Mouse (Mus musculus) embryonic facial prominence, embryonic 10.5 days (tissue): ENCODE results near the gene Mctp1. TPM values are rescaled to one million over a fixed set of nuclear protein-coding genes. Genes with fewer than 3 reads are reported as not detected.
"Not testable (repeated sequence)": the region's sequence is repeated elsewhere in the genome, so short reads cannot be mapped to it uniquely, and the experiment has no call there.

Experiments
- DNase-seq: peaks from one replicate; pipeline ENCODE4 v3.0.0-alpha.2; 2017; ENCODE audit warnings: low spot score
- H3K27ac ChIP-seq: fragments of 300-500 bp; sonication (generic); replicated peaks from 2 replicates; pipeline ENCODE4 v1.5.1; 2016; ENCODE audit warnings: mild to moderate bottlenecking
- H3K27me3 ChIP-seq: fragments of 300-500 bp; sonication (generic); replicated peaks from 2 replicates; pipeline ENCODE4 v1.6.1; 2016; ENCODE audit warnings: low read depth, mild to moderate bottlenecking; ENCODE audit not compliant: poor library complexity, severe bottlenecking
- H3K36me3 ChIP-seq: fragments of 300-500 bp; sonication (generic); replicated peaks from 2 replicates; pipeline ENCODE4 v1.6.1; 2016; ENCODE audit warnings: mild to moderate bottlenecking, moderate library complexity
- H3K4me1 ChIP-seq: fragments of 300-500 bp; sonication (generic); 2 replicates; pipeline ENCODE4 v1.6.1; 2016
- H3K4me3 ChIP-seq: fragments of 300-500 bp; sonication (generic); 2 replicates; pipeline ENCODE4 v1.5.1; 2016; ENCODE audit warnings: mild to moderate bottlenecking, moderate library complexity
- H3K9me3 ChIP-seq: fragments of 300-500 bp; sonication (generic); 2 replicates; pipeline ENCODE4 v1.6.1; 2016; ENCODE audit warnings: mild to moderate bottlenecking
- WGBS: fragments of 180-500 bp; shearing (Covaris S2); methylation state at CpG from one replicate; pipeline ENCODE4 v1.1.7; 2016; 5-methylcytosine and 5-hydroxymethylcytosine counted together
- polyA plus RNA-seq: library from polyadenylated mRNA; unstranded; fragments of >200 nt; fragmentation: Nextera tagmentation; extraction: Ambion mirVana; gene quantifications from 2 replicates; pipeline ENCODE4 v1.2.1, GENCODE M21; 2016

Mctp1 gene
- polyA plus RNA-seq, 1 experiment from 2014 or later, result 1.4 TPM

DNA sequence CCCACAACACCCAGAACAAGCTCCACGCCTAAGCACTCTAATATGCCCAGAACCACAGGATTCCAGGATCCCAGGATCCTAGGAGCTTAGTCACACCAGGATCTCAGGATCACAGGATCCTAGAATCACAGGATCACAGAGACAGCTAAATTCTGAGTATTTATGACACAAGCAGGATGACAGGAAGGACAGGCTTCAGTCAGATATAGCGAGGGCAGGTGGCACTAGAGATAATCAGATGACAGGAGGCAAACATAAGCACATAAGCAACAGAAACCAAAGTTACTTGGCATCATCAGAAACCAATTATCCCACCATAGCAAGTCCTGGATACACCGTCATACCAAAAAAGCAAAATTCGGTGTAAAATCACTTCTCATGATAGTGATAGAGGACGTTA lies 37.8 kb downstream of the Mctp1 start:
- DNase-seq, result no peak
- Histone ChIP-seq H3K9me3 (no peaks in the 10 kb centered on the region), H3K36me3 (no peaks in the 10 kb centered on the region), H3K27ac (no peak overlapping the region), H3K4me1 (no peaks in the 10 kb centered on the region), H3K27me3 (no peaks in the 10 kb centered on the region), H3K4me3 (no peak overlapping the region)
- 88% methylated on average over 5 of the region's 5 CpGs for WGBS

DNA sequence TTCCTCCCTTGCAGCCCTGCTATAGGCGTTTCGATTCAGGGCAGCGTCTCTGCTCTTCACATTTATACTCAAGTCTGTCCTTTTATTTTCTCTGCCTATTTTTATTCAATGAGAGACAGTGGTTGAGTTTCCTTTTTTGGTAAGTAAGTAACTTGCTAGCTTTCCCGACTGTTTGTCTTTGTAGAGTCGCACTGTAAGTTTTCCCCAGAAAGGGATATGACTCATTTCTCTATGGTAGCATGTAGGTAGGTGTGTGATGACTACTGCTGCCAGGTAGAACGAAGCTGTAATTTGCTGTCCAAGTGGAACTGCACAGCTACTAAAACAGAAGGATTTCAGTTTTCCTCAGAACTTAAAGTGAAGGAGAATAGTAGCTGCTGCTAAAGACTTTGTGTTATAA lies 45.1 kb downstream of the Mctp1 start:
- H3K9me3 ChIP-seq, result no peaks in the 10 kb centered on the region
- DNase-seq, result no peak
- H3K36me3 ChIP-seq, result no peaks in the 10 kb centered on the region
- 80% methylated on average over 6 of the region's 6 CpGs for WGBS
- H3K27ac ChIP-seq, result no peak overlapping the region
- no peaks in the 10 kb centered on the region for H3K27me3 ChIP-seq
- H3K4me1 ChIP-seq, result no peaks in the 10 kb centered on the region
- no peak overlapping the region for H3K4me3 ChIP-seq

DNA sequence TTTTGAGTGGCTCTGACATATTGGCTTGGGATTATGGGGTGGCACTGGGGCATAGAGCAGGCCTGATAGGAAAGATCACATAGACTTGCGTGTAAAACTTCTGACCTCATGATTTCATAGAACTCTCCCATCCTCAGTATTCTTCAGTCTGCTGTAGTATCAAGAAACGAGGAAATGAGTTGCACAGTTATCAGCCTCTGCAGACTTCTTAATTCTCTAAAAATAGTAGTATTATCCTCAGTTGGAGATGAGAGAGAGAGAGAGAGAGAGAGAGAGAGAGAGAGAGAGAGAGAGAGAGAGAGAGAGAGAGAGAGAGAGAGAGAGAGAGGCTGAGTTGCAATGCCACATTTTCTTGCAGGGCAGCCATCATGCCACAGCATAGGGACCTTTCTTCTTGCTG lies 45.6 kb downstream of the Mctp1 start:
- 87% methylated on average over 2 of the region's 2 CpGs for WGBS
- H3K36me3 ChIP-seq, result no peaks in the 10 kb centered on the region
- H3K4me3 ChIP-seq, result no peak overlapping the region
- no peak overlapping the region for H3K27ac ChIP-seq
- no peaks in the 10 kb centered on the region for H3K27me3 ChIP-seq
- no peaks in the 10 kb centered on the region for H3K4me1 ChIP-seq
- no peak for DNase-seq
- no peaks in the 10 kb centered on the region for H3K9me3 ChIP-seq

DNA sequence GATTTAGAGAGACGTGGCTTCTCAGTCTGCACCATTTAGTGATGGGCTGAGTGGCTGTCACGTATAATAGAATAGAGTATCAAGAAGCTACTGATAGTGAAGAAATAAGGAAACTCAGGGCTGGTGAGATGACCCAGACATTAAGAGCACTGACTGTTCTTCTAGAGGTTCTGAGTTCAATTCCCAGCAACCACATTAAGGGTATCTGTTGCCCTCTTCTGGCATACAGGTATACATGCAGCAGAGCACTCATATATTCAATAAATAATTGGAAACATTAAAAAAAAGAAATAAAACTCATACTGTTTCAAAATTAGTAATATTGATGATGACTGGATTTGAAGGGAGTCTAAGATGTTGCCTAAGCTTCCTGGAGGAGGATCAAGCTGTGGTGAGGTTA lies 47.6 kb downstream of the Mctp1 start:
- no peaks in the 10 kb centered on the region for H3K9me3 ChIP-seq
- H3K4me1 ChIP-seq, result no peaks in the 10 kb centered on the region
- no peaks in the 10 kb centered on the region for H3K27me3 ChIP-seq
- no peak overlapping the region for H3K27ac ChIP-seq
- H3K4me3 ChIP-seq, result no peak overlapping the region
- WGBS, result 85% methylated on average over 2 of the region's 2 CpGs
- no peak for DNase-seq
- no peaks in the 10 kb centered on the region for H3K36me3 ChIP-seq

DNA sequence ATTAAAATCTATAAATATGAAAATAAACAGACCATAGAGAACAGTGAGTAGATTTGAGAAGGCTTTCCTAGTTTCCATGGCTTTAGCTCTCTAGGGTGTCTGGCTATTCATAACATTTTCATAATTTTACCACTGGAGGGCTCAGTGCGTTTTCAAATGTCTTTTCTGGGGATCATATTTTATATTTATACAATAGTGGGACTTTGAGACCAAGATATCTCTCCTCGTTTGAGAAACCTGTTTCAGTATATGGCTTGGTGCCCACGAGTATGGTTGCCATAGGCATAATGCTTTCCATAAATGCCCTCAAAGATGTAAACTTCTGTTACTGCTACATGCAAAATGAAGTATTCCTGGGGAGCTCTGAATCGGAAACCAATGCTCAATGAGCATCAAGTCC lies 49.1 kb downstream of the Mctp1 start:
- H3K9me3 ChIP-seq, result no peaks in the 10 kb centered on the region
- H3K4me1 ChIP-seq, result no peaks in the 10 kb centered on the region
- no peaks in the 10 kb centered on the region for H3K36me3 ChIP-seq
- DNase-seq, result no peak
- 82% methylated on average over 4 of the region's 4 CpGs for WGBS
- H3K4me3 ChIP-seq, result no peak overlapping the region
- H3K27ac ChIP-seq, result no peak overlapping the region
- H3K27me3 ChIP-seq, result no peaks in the 10 kb centered on the region

DNA sequence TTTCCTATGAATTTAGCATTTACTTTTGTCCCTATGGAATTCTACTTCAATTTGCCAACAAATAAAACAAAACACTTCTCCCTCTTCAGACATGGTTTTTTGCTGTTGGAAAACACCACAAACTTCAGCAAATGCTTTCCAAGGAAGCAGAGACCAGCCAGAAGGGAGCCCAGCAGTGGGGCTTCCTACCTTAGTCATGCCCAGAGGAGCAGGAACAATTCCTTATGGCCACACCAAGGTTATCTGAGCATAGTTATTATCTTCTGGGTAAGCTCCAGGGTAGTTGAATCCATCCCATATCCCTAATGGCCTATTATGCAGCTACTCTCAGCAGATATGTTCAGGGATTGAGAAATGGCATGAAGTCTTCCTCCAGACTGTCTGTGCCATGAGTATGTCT lies 52.1 kb downstream of the Mctp1 start:
- no peaks in the 10 kb centered on the region for H3K4me1 ChIP-seq
- no peak overlapping the region for H3K27ac ChIP-seq
- no peak overlapping the region for H3K4me3 ChIP-seq
- no peaks in the 10 kb centered on the region for H3K9me3 ChIP-seq
- no peaks in the 10 kb centered on the region for H3K36me3 ChIP-seq
- no peak for DNase-seq
- no peaks in the 10 kb centered on the region for H3K27me3 ChIP-seq

DNA sequence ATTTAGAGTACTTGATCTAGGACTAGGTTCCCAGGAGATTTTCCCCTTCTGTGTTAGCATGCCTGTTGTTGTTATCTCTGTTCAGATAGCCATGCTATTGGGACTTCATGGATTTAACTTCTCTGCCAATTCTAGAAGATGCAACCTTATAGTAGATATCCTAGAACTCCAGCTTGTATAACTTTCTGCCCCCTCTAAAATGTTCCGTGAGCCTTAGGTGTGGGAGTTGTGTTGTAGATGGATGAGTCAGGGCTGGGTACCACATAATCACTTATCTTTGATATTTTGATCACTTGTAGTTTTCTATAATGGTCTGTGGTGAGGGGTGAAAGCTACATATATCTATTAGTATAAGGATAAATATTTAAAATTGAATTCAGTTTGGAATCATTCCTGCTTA lies 54.4 kb downstream of the Mctp1 start:
- WGBS, result 90% methylated on average over 1 of the region's 1 CpGs

DNA sequence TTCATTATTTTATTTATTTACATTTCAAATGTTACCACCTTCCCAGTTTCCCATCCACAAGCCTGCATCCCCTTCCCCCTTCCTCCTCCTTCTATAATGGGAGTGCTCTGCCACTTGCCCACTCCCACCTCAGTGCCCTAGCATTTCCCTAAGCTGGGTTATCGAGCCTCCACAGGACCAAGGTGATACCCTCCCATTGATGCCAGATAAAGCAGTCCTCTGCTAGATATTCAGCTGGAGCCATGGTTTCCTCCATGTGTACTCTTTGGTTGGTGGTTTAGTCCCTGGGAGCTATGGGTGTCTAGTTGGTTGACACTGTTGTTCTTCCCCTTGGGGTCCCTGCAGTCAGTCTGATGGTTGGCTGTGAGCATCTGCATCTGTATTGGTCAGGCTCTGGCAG lies 61.7 kb downstream of the Mctp1 start:
- no peak for DNase-seq
- no peak overlapping the region for H3K27ac ChIP-seq
- H3K9me3 ChIP-seq, result no peaks in the 10 kb centered on the region
- 72% methylated on average over 1 of the region's 1 CpGs for WGBS
- H3K4me3 ChIP-seq, result no peak overlapping the region
- no peaks in the 10 kb centered on the region for H3K27me3 ChIP-seq
- H3K36me3 ChIP-seq, result no peaks in the 10 kb centered on the region
- no peaks in the 10 kb centered on the region for H3K4me1 ChIP-seq

More for the DNA sequence above, 54.4 kb downstream of the Mctp1 start:
- H3K27ac ChIP-seq, result no peak overlapping the region
- H3K4me1 ChIP-seq, result no peaks in the 10 kb centered on the region
- no peak overlapping the region for H3K4me3 ChIP-seq
- H3K27me3 ChIP-seq, result no peaks in the 10 kb centered on the region
- no peaks in the 10 kb centered on the region for H3K9me3 ChIP-seq
- no peak for DNase-seq
- H3K36me3 ChIP-seq, result no peaks in the 10 kb centered on the region

DNA sequence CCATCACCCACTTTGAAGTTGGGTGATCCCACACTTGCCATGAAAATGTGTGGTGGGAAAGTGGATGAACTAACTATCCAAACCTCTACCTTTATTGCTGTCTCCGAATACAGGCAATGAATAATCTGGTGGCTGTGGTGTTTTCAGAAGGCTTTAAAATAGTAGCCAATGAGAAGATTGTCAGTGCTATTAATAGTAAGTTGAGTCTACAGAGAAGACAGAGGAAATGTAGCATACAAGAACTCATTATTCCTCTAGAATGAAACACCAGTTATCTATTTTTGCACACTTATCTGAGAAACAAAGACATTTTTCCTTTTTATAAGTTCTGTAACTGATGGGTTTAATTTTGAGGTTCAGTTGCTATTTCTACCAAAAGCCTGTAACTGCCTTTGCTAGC lies 63.2 kb downstream of the Mctp1 start:
- Histone ChIP-seq H3K27me3 (no peaks in the 10 kb centered on the region), H3K27ac (no peak overlapping the region), H3K4me1 (no peaks in the 10 kb centered on the region), H3K36me3 (no peaks in the 10 kb centered on the region), H3K4me3 (no peak overlapping the region), H3K9me3 (no peaks in the 10 kb centered on the region)
- WGBS, result 86% methylated on average over 1 of the region's 1 CpGs
- no peak for DNase-seq

DNA sequence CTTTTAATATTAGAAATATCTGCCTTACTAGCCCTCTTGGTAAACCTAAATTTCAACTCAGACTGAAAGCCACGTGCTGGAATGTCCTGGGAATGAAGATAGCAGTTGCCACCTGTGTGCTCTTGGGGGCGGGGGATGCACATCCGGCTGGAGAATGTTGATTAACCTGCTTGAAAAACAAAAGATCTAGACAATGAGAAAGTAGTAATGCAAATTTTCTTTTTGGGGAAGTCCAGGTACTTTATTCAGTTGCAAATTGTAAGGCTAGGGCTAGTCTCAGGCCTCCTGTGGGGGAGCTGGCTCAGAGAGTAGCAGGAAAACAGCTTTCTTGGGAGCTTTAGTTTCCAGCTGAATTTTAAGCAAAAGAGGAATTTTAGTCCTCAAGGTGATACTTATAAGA lies 67.2 kb downstream of the Mctp1 start:
- H3K4me1 ChIP-seq, H3K9me3 ChIP-seq, H3K4me3 ChIP-seq, H3K36me3 ChIP-seq, H3K27me3 ChIP-seq, H3K27ac ChIP-seq, DNase-seq: not testable (repeated sequence)
- WGBS, result 75% methylated on average over 3 of the region's 3 CpGs

DNA sequence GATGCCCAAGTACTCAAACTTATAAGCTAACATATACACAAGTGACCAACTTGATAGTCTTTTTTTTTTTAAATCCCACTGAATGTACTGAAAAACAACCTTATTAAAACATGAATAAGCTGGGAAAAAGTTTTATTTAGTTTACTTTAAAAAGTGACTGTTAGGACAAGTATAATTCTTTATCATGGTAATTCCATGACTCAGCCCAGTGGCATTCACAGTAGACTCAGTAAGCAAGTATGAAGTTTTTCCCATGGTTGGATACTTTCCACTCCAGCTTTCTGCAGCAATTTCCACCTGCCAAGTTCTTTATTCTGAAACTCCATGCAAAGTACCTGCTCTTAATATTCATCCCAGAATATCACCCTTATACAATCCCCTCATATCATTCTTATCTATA lies 97.3 kb downstream of the Mctp1 start:
- Histone ChIP-seq H3K27me3 (no peaks in the 10 kb centered on the region), H3K4me3 (no peak overlapping the region), H3K4me1 (no peaks in the 10 kb centered on the region), H3K9me3 (no peaks in the 10 kb centered on the region), H3K27ac (no peak overlapping the region), H3K36me3 (no peaks in the 10 kb centered on the region)
- no peak for DNase-seq

DNA sequence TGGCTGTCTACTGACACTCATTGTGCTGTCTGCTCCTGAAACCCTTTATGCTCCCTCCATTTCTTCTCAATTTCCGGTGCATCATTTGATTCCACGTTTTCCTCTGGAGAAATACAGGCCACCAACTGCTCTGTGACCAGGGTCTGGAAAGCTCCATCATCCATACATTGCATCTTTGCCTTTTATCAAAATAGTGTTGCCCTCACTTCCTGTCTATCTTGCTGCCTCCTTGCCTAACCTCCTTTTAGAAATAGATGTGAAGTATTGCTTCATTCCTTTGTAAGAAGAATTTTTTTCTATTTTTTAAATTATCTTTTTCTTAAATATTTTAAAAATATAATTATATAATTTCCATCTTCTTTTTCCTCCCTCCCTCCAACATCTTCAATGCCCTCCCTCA lies 98.7 kb downstream of the Mctp1 start:
- H3K27ac ChIP-seq, result no peak overlapping the region
- no peaks in the 10 kb centered on the region for H3K27me3 ChIP-seq
- H3K4me1 ChIP-seq, result no peaks in the 10 kb centered on the region
- no peaks in the 10 kb centered on the region for H3K9me3 ChIP-seq
- no peak for DNase-seq
- H3K36me3 ChIP-seq, result no peaks in the 10 kb centered on the region
- 78% methylated on average over 2 of the region's 2 CpGs for WGBS
- H3K4me3 ChIP-seq, result no peak overlapping the region

DNA sequence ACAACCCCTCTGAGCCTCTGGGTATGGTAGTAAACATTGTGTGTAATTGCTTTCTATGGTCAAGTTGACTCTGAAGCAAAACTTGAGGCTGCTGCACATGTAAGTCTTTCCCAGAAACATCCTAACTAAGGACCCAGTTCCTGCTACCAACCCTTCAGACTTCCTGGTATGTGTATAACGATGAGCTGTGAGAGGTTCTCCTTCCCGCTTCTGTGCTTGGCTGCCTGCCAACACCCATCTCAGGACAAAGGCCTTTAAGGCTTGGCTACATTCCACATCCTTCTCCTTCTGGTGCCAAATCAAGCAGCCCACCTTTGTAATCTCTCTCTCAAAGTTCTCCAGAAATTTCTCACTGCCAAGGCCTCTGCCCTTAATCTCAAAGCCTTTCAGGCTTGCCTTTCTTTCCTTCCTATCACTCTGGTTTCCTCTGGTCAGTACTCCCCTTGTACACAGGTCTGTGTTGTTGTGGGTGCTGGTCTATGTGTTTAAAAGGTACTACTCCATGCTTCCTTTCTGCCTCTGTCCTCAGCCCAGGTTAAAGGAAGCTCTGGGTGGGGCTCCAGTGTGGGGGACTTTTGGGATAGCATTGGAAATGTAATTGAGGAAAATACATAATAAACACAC lies 99.9 kb downstream of the Mctp1 start:
- no peaks in the 10 kb centered on the region for H3K9me3 ChIP-seq
- H3K4me1 ChIP-seq, result no peaks in the 10 kb centered on the region
- DNase-seq, result no peak
- WGBS, result 70% methylated on average over 2 of the region's 2 CpGs
- no peak overlapping the region for H3K4me3 ChIP-seq
- no peak overlapping the region for H3K27ac ChIP-seq
- H3K36me3 ChIP-seq, result no peaks in the 10 kb centered on the region
- no peaks in the 10 kb centered on the region for H3K27me3 ChIP-seq

DNA sequence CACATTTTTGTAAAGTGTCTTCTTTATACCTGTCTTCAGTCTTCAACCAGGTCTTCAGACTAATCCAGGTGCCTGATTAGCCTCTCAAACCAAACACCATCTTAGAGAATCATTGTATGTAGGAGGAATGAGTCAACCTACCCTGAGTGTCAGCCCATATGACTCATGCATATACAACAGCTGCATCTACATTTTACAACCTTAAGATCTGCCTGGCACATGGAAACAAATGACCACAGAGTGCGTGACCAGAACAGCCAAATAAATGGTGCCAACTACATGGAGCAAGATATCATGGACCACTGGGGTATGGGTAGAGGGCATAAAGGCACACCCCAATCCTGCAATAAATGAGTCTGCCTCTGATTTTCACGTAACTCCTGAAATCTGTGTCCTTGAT lies 131.6 kb downstream of the Mctp1 start:
- no peaks in the 10 kb centered on the region for H3K9me3 ChIP-seq
- DNase-seq, result no peak
- H3K4me3 ChIP-seq, result no peak overlapping the region
- no peaks in the 10 kb centered on the region for H3K36me3 ChIP-seq
- no peaks in the 10 kb centered on the region for H3K4me1 ChIP-seq
- H3K27ac ChIP-seq, result no peak overlapping the region
- 88% methylated on average over 2 of the region's 2 CpGs for WGBS
- no peaks in the 10 kb centered on the region for H3K27me3 ChIP-seq
